Mouse (Mus musculus) heart, adult 2 months (tissue): ENCODE results near the gene Olfr689.

Experiments
- EP300 ChIP-seq: fragments of 200-500 bp; IDR thresholded peaks from 2 replicates; pipeline ENCODE4 v1.6.1; 2011; ENCODE audit warnings: low read depth, low read length, control low read depth; ENCODE audit not compliant: insufficient read depth
- POLR2A ChIP-seq: fragments of 200-500 bp; IDR thresholded peaks from 2 replicates; pipeline ENCODE4 v1.6.1; 2011; ENCODE audit warnings: mild to moderate bottlenecking, low read depth, low read length, control low read depth; ENCODE audit not compliant: insufficient read depth

GRCm38 (mm10) chr7:105290051-105290450 is 20.9 kb upstream of the Olfr689 start:
- no peak for TF ChIP-seq POLR2A
- TF ChIP-seq EP300, result no peak
